Mouse (Mus musculus) testis, adult 2 months (tissue): ENCODE measurements around the gene Gja8. TPM values are rescaled to one million over a fixed set of nuclear protein-coding genes. Genes with fewer than 3 reads are reported as not detected.

Source experiments
- H3K27ac ChIP-seq: fragments of 200-500 bp; 2 replicates; pipeline ENCODE4 v1.5.1; 2012; ENCODE audit warnings: low read depth, low read length; ENCODE audit not compliant: control insufficient read depth, insufficient read depth
- H3K27me3 ChIP-seq: fragments of 200-500 bp; 2 replicates; pipeline ENCODE4 v1.6.1; 2012; ENCODE audit warnings: mild to moderate bottlenecking, low read length, moderate library complexity; ENCODE audit not compliant: control insufficient read depth, insufficient read depth
- H3K36me3 ChIP-seq: fragments of 200-500 bp; 2 replicates; pipeline ENCODE4 v1.6.1; 2012; ENCODE audit warnings: mild to moderate bottlenecking, low read length; ENCODE audit not compliant: control insufficient read depth, insufficient read depth
- H3K4me1 ChIP-seq: fragments of 200-500 bp; 2 replicates; pipeline ENCODE4 v1.6.1; 2012; ENCODE audit warnings: low read length; ENCODE audit not compliant: control insufficient read depth, insufficient read depth
- H3K4me3 ChIP-seq: fragments of 200-500 bp; 2 replicates; pipeline ENCODE4 v1.5.1; 2012; ENCODE audit warnings: low read depth, mild to moderate bottlenecking, low read length, moderate library complexity, mixed read lengths; ENCODE audit not compliant: control insufficient read depth
- CTCF ChIP-seq: fragments of 200-500 bp; IDR thresholded peaks from 2 replicates; pipeline ENCODE4 v1.5.1; 2012; ENCODE audit warnings: low read depth, mild to moderate bottlenecking, inconsistent platforms, low read length, moderate library complexity; ENCODE audit not compliant: control insufficient read depth, insufficient read depth, insufficient replicate concordance
- POLR2A ChIP-seq: fragments of 200-500 bp; IDR thresholded peaks from 2 replicates; pipeline ENCODE4 v1.6.1; 2012; ENCODE audit warnings: low read depth, mild to moderate bottlenecking, inconsistent platforms, low read length, moderate library complexity; ENCODE audit not compliant: control insufficient read depth
- polyA plus RNA-seq: library from polyadenylated mRNA; depleted of rRNA; stranded (reverse); fragments of >200 nt; gene quantifications from 2 replicates; pipeline ENCODE4 v1.2.3, GENCODE M21; 2012; rRNA removed

The Gja8 gene
- polyA plus RNA-seq, 1 experiment: 0.19 TPM

- no peaks in the 10 kb centered on the region for H3K4me1 ChIP-seq
- no peak overlapping the region for H3K27ac ChIP-seq
- peaks cover 2% of the 10 kb centered on the region; the same call in 1 of the 2 replicates for H3K36me3 ChIP-seq
- no peak overlapping the region for H3K4me3 ChIP-seq
- no peak for TF ChIP-seq CTCF
- TF ChIP-seq POLR2A: no peak
- no peaks in the 10 kb centered on the region for H3K27me3 ChIP-seq
Observed at GRCm38 (mm10) chr3:96874808-96875571, 50.8 kb downstream of the Gja8 start.

DNA sequence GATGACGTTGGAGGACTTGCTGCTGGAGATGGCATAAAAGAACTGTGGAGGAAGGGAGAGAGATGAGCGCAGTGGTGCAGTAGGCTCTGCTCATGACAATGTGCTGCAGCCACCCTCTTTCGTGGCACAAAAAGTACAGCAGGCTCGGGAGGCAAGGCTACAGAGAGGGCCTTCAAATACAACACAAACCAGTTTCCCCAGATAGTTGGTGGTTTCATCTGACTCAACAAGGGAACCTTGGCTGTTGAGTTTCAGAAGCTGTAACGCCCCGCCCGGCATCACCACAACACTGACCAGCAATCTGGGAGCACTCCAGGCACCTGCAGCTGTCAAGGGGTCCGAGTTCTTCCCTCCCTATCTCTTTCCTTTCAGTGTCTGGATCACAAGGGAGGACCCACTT lies 53.3 kb downstream of the Gja8 start:
- H3K27ac ChIP-seq: no peak overlapping the region
- peaks cover 2% of the 10 kb centered on the region; the same call in 1 of the 2 replicates for H3K36me3 ChIP-seq
- TF ChIP-seq CTCF (no peak), POLR2A (no peak)
- H3K4me1 ChIP-seq: no peaks in the 10 kb centered on the region
- H3K27me3 ChIP-seq: no peaks in the 10 kb centered on the region
- no peak overlapping the region for H3K4me3 ChIP-seq

DNA sequence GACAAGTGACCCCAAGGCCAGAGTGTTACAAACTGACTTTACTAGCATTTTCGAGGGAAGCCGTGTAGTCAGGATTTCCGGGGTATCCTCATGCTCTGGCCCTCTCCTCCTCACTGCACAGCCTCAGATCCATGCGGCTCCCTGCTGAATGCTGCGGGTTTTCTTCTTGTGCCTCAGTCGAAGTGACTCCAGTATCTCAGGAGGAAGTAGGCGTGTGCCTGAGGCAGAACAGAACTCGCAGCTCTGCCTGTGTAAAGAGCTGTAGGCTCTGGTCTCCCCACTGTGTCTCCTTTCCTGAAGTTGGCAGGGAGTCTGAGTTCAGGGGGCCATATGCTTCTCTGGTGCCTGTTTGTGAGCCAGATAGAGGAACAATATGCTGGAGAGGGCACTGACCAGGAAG lies 54.8 kb downstream of the Gja8 start:
- Histone ChIP-seq H3K36me3 (peaks cover 2% of the 10 kb centered on the region; the same call in 1 of the 2 replicates), H3K4me3 (no peak overlapping the region), H3K27me3 (no peaks in the 10 kb centered on the region), H3K4me1 (no peaks in the 10 kb centered on the region), H3K27ac (no peak overlapping the region)
- no peak for TF ChIP-seq POLR2A
- TF ChIP-seq CTCF: no peak

DNA sequence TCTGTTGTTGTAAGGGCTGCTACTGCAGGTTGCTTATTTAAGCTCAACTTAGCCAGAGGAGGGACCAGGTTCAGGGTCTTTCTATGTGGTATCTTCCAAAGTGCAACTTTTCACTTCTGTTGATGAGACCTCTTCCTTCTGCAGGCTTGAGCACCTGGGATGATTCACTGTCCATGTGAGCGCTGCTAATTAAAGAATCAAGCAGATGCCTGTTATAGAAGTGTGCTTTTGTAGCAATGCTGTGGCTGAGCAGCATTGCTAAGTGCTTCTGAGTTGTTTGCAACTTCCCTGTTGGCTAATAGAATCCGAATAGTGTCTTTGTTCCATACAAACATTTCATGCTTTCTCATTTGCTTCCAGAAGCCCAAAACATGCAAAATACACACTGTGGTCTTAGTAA lies 55.5 kb downstream of the Gja8 start:
- peaks cover 2% of the 10 kb centered on the region; the same call in 1 of the 2 replicates for H3K36me3 ChIP-seq
- H3K27me3 ChIP-seq: no peaks in the 10 kb centered on the region
- no peaks in the 10 kb centered on the region for H3K4me1 ChIP-seq
- H3K4me3 ChIP-seq: no peak overlapping the region
- H3K27ac ChIP-seq: no peak overlapping the region
- TF ChIP-seq CTCF: no peak
- no peak for TF ChIP-seq POLR2A

GRCm38 (mm10) chr3:96869091-96869490 lies 56.7 kb downstream of the Gja8 start:
- H3K4me3 ChIP-seq: no peak overlapping the region
- TF ChIP-seq POLR2A (no peak), CTCF (no peak)
- H3K36me3 ChIP-seq: peaks cover 2% of the 10 kb centered on the region; the same call in 1 of the 2 replicates
- H3K4me1 ChIP-seq: no peaks in the 10 kb centered on the region
- no peaks in the 10 kb centered on the region for H3K27me3 ChIP-seq
- no peak overlapping the region for H3K27ac ChIP-seq

- H3K27me3 ChIP-seq: no peaks in the 10 kb centered on the region
- no peaks in the 10 kb centered on the region for H3K4me1 ChIP-seq
- TF ChIP-seq POLR2A (no peak), CTCF (no peak)
- H3K27ac ChIP-seq: no peak overlapping the region
- no peaks in the 10 kb centered on the region; the same call in 1 of the 2 replicates for H3K36me3 ChIP-seq
- H3K4me3 ChIP-seq: no peak overlapping the region
Observed at GRCm38 (mm10) chr3:96868566-96868965, 57.3 kb downstream of the Gja8 start.

DNA sequence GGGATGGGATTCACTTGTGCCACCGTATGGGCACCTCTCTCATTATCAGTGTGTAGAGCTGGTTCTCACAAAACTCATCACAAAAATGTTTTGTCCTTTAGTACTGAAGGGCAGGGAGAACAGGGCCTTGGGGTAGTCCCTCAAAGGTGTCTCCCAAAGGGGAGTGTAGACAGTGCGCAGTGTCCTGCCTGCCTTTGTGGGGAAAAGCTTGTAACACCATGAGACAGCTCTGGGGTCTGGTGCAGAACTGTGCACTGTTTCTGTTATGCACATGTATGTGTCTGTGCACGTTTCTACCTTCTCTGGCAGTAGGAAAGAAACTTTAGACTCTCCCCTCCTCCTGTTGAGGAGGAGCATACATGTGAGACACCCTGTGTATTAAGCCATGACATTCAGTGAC lies 58.0 kb downstream of the Gja8 start:
- no peak overlapping the region for H3K27ac ChIP-seq
- H3K36me3 ChIP-seq: no peaks in the 10 kb centered on the region; the same call in 1 of the 2 replicates
- H3K27me3 ChIP-seq: no peaks in the 10 kb centered on the region
- H3K4me1 ChIP-seq: no peaks in the 10 kb centered on the region
- no peak overlapping the region for H3K4me3 ChIP-seq
- no peak for TF ChIP-seq POLR2A
- no peak for TF ChIP-seq CTCF

Other genes starting within 250 kb of the Gja8 start
- 6.9 and 7.2 TPM in 2 replicates for gene Pias3, start 229.6 kb downstream of the Gja8 start, polyA plus RNA-seq
- 2.1 TPM in 2 replicates for gene Nudt17, start 217.5 kb downstream of the Gja8 start, polyA plus RNA-seq
- gene Polr3c, start 198.4 kb downstream of the Gja8 start, polyA plus RNA-seq: 40.1 and 40.4 TPM in 2 replicates
- gene Rnf115, start 198.4 kb downstream of the Gja8 start, polyA plus RNA-seq: 8.4 and 9.4 TPM in 2 replicates
- gene Pdzk1, start 96.7 kb downstream of the Gja8 start, polyA plus RNA-seq: 132 and 143 TPM in 2 replicates
- gene Cd160, start 96.7 kb downstream of the Gja8 start, polyA plus RNA-seq: not detected in 2 replicates
- gene Gja5, start 21.3 kb downstream of the Gja8 start, polyA plus RNA-seq: 0.26 and 0.46 TPM in 2 replicates
- 21.7 and 24.3 TPM in 2 replicates for gene Gpr89, start 20.7 kb downstream of the Gja8 start, polyA plus RNA-seq
- 10.3 and 10.8 TPM in 2 replicates for gene Acp6, start 232.8 kb upstream of the Gja8 start, polyA plus RNA-seq